Mouse (Mus musculus) stomach, postnatal 0 days (tissue): Measurements from ENCODE around the gene Hk2. TPM values are rescaled to one million over a fixed set of nuclear protein-coding genes. Genes with fewer than 3 reads are reported as not detected.
"Not testable (repeated sequence)": the region's sequence is repeated elsewhere in the genome, so short reads cannot be mapped to it uniquely, and the experiment has no call there.

Source experiments
- ATAC-seq: fragments of 200-750 bp; cut with Nextera tagmentation; 2 replicates; pipeline ENCODE4 v1.8.0; 2017; ENCODE audit not compliant: low FRiP score, low TSS enrichment
- DNase-seq: peaks from one replicate; pipeline ENCODE4 v3.0.0-alpha.2; 2016; ENCODE audit warnings: low spot score
- H3K27ac ChIP-seq: fragments of 300-500 bp; sonication (generic); replicated peaks from 2 replicates; pipeline ENCODE4 v1.5.1; 2014; ENCODE audit warnings: mild to moderate bottlenecking, control low read depth
- H3K27me3 ChIP-seq: fragments of 300-500 bp; sonication (generic); 2 replicates; pipeline ENCODE4 v1.6.1; 2014; ENCODE audit warnings: low read length; ENCODE audit not compliant: control insufficient read depth, insufficient read depth
- H3K36me3 ChIP-seq: fragments of 300-500 bp; sonication (generic); 2 replicates; pipeline ENCODE4 v1.6.1; 2014; ENCODE audit warnings: low read length, mixed read lengths; ENCODE audit not compliant: control insufficient read depth, insufficient read depth
- H3K4me1 ChIP-seq: fragments of 300-500 bp; sonication (generic); replicated peaks from 2 replicates; pipeline ENCODE4 v1.6.1; 2014; ENCODE audit warnings: antibody characterized with exemption; ENCODE audit not compliant: control insufficient read depth, insufficient read depth
- H3K4me2 ChIP-seq: fragments of 300-500 bp; sonication (generic); replicated peaks from 2 replicates; pipeline ENCODE4 v1.6.1; 2014; ENCODE audit warnings: low read depth, mild to moderate bottlenecking, control low read depth, moderate library complexity
- H3K4me3 ChIP-seq: fragments of 300-500 bp; sonication (generic); 2 replicates; pipeline ENCODE4 v1.5.1; 2014; ENCODE audit warnings: low read depth, low read length, control low read depth
- H3K9ac ChIP-seq: fragments of 300-500 bp; sonication (generic); 2 replicates; pipeline ENCODE4 v1.6.1; 2014; ENCODE audit warnings: mild to moderate bottlenecking, low read length, control low read depth, mixed read lengths
- H3K9me3 ChIP-seq: fragments of 300-500 bp; sonication (generic); 2 replicates; pipeline ENCODE4 v1.6.1; 2016; ENCODE audit warnings: low read length; ENCODE audit not compliant: control insufficient read depth
- CTCF ChIP-seq: IDR thresholded peaks from 2 replicates; pipeline ENCODE4 v1.5.1; 2016; ENCODE audit warnings: antibody characterized with exemption, low read depth, mild to moderate bottlenecking, moderate library complexity
- EP300 ChIP-seq: optimal IDR thresholded peaks from 2 replicates; pipeline ENCODE3; 2016; ENCODE audit warnings: antibody characterized with exemption
- WGBS: fragments of 180-500 bp; shearing (Covaris S2); extraction: QIAGEN DNeasy Blood & Tissue Kit; methylation state at CpG from one replicate; pipeline ENCODE4 v1.1.7; 2014; 5-methylcytosine and 5-hydroxymethylcytosine counted together
- polyA plus RNA-seq: library from polyadenylated mRNA; unstranded; fragments of >200 nt; fragmentation: Nextera tagmentation; extraction: Ambion mirVana; gene quantifications from 2 replicates; pipeline ENCODE4 v1.2.1, GENCODE M21; 2015

Gene Hk2
- polyA plus RNA-seq, 1 experiment from 2014 or later: 8.9 TPM

GRCm38 (mm10) chr6:82689474-82689873 is 84.8 kb downstream of the Hk2 start:
- no peak for DNase-seq
- Histone ChIP-seq H3K9ac (no peak overlapping the region), H3K27me3 (no peaks in the 10 kb centered on the region), H3K4me2 (no peak overlapping the region), H3K36me3 (no peaks in the 10 kb centered on the region), H3K9me3 (no peaks in the 10 kb centered on the region), H3K4me1 (no peaks in the 10 kb centered on the region), H3K27ac (no peak overlapping the region), H3K4me3 (no peak overlapping the region)
- WGBS: 86% methylated on average over 4 of the region's 4 CpGs
- TF ChIP-seq EP300 (no peak), CTCF (no peak)
- no peak for ATAC-seq

GRCm38 (mm10) chr6:82688586-82688985 is 85.7 kb downstream of the Hk2 start:
- not testable (repeated sequence) for ATAC-seq, H3K36me3 ChIP-seq, H3K27me3 ChIP-seq, DNase-seq, H3K4me2 ChIP-seq, H3K4me3 ChIP-seq, H3K4me1 ChIP-seq, H3K9ac ChIP-seq, H3K27ac ChIP-seq, H3K9me3 ChIP-seq
- 66% methylated on average over 5 of the region's 5 CpGs for WGBS

- DNase-seq (no peak), ATAC-seq (no peak)
- Histone ChIP-seq H3K4me3 (no peak overlapping the region), H3K9me3 (no peaks in the 10 kb centered on the region), H3K9ac (no peak overlapping the region), H3K4me1 (no peaks in the 10 kb centered on the region), H3K27ac (no peak overlapping the region), H3K4me2 (no peak overlapping the region), H3K36me3 (no peaks in the 10 kb centered on the region), H3K27me3 (no peaks in the 10 kb centered on the region)
- TF ChIP-seq EP300: no peak
- no peak for TF ChIP-seq CTCF
Observed at GRCm38 (mm10) chr6:82684136-82684535, 90.1 kb downstream of the Hk2 start.

GRCm38 (mm10) chr6:82679286-82679685 is 95.0 kb downstream of the Hk2 start:
- not testable (repeated sequence) for H3K27me3 ChIP-seq, H3K36me3 ChIP-seq, ATAC-seq, H3K4me2 ChIP-seq, H3K4me3 ChIP-seq, H3K9me3 ChIP-seq, H3K27ac ChIP-seq, DNase-seq, H3K4me1 ChIP-seq, H3K9ac ChIP-seq
- WGBS: 73% methylated on average over 2 of the region's 2 CpGs

GRCm38 (mm10) chr6:82677629-82678028 is 96.6 kb downstream of the Hk2 start:
- not testable (repeated sequence) for ATAC-seq, H3K9ac ChIP-seq, H3K27ac ChIP-seq, H3K9me3 ChIP-seq, H3K4me2 ChIP-seq, H3K4me3 ChIP-seq, H3K27me3 ChIP-seq, H3K4me1 ChIP-seq, DNase-seq, H3K36me3 ChIP-seq
- WGBS: 77% methylated on average over 3 of the region's 3 CpGs

Other genes with a start within 250 kb of the Hk2 start
- gene Pole4, start 69.1 kb downstream of the Hk2 start, polyA plus RNA-seq: 79.8 and 84.5 TPM in 2 replicates
- 0.58 and 0.67 TPM in 2 replicates for gene Sema4f, start 165.3 kb upstream of the Hk2 start, polyA plus RNA-seq
- 0.08 and 0.28 TPM in 2 replicates for gene M1ap, start 172.4 kb upstream of the Hk2 start, polyA plus RNA-seq